Mouse (Mus musculus) C2C12 (cell line): ENCODE data around the gene Lyg1. TPM values are rescaled to one million over a fixed set of nuclear protein-coding genes. Genes with fewer than 3 reads are reported as not detected.
"Not testable (repeated sequence)": the region's sequence is repeated elsewhere in the genome, so short reads cannot be mapped to it uniquely, and the experiment has no call there.

Experiments used
- H3K27me3 ChIP-seq: one replicate; pipeline ENCODE4 v1.6.1; 2011; ENCODE audit not compliant: control insufficient read depth, insufficient read depth, insufficient read length
- H3K36me3 ChIP-seq: one replicate; pipeline ENCODE4 v1.6.1; 2011; ENCODE audit not compliant: control insufficient read depth, insufficient read depth
- H3K4me3 ChIP-seq: one replicate; pipeline ENCODE4 v1.5.1; 2011; ENCODE audit warnings: mild to moderate bottlenecking, control low read depth; ENCODE audit not compliant: poor library complexity, insufficient read depth, severe bottlenecking
- H3K79me2 ChIP-seq: one replicate; pipeline ENCODE4 v1.6.1; 2011; ENCODE audit not compliant: control insufficient read depth, insufficient read depth
- H3K79me3 ChIP-seq: one replicate; pipeline ENCODE4 v1.6.1; 2011; ENCODE audit warnings: low read depth, control low read depth
- H3ac ChIP-seq: one replicate; pipeline ENCODE3; 2011; ENCODE audit warnings: low read depth; ENCODE audit not compliant: control insufficient read depth, insufficient read length
- CEBPB ChIP-seq: IDR thresholded peaks from one replicate; pipeline ENCODE4 v1.6.1; 2011; ENCODE audit warnings: low read depth, mild to moderate bottlenecking, control low read depth, moderate library complexity
- CTCF ChIP-seq: IDR thresholded peaks from one replicate; pipeline ENCODE4 v1.5.1; 2011; ENCODE audit not compliant: control insufficient read depth, insufficient read depth, insufficient read length
- FOSL1 ChIP-seq: IDR thresholded peaks from one replicate; pipeline ENCODE4 v1.8.0; 2011; ENCODE audit warnings: mild to moderate bottlenecking, low read length; ENCODE audit not compliant: poor library complexity, insufficient read depth, severe bottlenecking
- MAX ChIP-seq: IDR thresholded peaks from one replicate; pipeline ENCODE4 v1.6.1; 2011; ENCODE audit warnings: mild to moderate bottlenecking, control low read depth
- MYOD1 ChIP-seq: IDR thresholded peaks from one replicate; pipeline ENCODE4 v1.6.1; 2011; ENCODE audit warnings: low read depth; ENCODE audit not compliant: control insufficient read depth, insufficient read length
- MYOG ChIP-seq: IDR thresholded peaks from one replicate; pipeline ENCODE4 v1.6.1; 2011; ENCODE audit not compliant: control insufficient read depth, insufficient read length; ENCODE audit errors: extremely low read depth
- USF1 ChIP-seq: IDR thresholded peaks from one replicate; pipeline ENCODE4 v1.6.1; 2011; ENCODE audit warnings: low read depth, mild to moderate bottlenecking, control low read depth, moderate library complexity
- polyA plus RNA-seq: library from polyadenylated mRNA; unstranded; fragments of >200 nt; fragmentation: generic; extraction: Trizol; gene quantifications from one replicate; pipeline ENCODE4 v1.2.1, GENCODE M21; 2012; ENCODE audit warnings: missing spikeins

Lyg1 gene
- polyA plus RNA-seq, 1 experiment, result not detected

DNA sequence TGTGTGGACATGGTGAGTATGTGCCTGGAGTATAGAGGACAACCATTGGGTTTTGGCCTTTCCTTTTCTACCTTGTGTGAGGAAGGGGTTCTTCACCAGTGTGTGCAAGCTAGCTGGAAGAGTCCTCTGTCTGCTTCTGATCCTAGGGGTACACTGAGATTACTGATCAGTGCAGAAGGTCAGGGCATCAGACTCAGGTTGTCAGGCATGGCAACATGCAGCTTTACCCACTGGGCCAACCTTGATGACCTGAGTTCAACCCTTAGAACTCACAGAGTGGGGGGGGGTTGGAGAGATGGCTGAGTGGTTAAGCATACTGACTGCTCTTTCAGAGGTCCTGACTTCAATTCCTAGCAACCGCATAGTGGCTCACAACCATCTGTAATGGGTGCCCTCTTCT is 26.8 kb upstream of the Lyg1 start:
- TF ChIP-seq FOSL1 (no peak), CTCF (no peak), MYOD1 (no peak), CEBPB (no peak), USF1 (no peak), MAX (no peak), MYOG (no peak)
- H3K79me2 ChIP-seq, result no peaks in the 10 kb centered on the region
- peaks cover 37% of the 10 kb centered on the region for H3K36me3 ChIP-seq
- no peaks in the 10 kb centered on the region for H3K79me3 ChIP-seq
- H3K4me3 ChIP-seq, result no peak overlapping the region
- no peak overlapping the region for H3ac ChIP-seq
- no peaks in the 10 kb centered on the region for H3K27me3 ChIP-seq

DNA sequence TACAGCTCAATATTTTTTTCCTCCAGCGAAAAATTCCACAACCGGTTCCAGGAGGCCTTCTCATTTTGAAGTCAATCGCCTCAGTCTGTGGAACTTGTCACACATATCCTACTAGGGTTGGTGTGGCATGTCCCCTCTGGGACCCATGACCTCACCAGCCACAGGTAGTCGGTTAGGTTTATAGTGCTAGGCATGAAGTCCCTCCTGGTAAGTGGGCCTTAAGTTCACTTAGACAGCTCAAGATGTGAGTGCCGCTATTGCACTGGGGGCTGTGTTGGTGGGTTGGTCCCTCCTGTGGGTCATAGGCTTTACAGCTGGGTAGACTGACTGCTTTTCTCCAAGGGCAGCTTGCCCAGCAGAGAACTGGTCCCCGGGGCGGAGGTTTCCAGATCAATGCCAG is 19.7 kb upstream of the Lyg1 start:
- no peak for TF ChIP-seq MYOG
- no peak for TF ChIP-seq MYOD1
- no peak for TF ChIP-seq CTCF
- TF ChIP-seq USF1, result no peak
- no peak for TF ChIP-seq CEBPB
- no peak for TF ChIP-seq MAX
- Histone ChIP-seq H3ac (no peak overlapping the region), H3K4me3 (no peak overlapping the region), H3K79me2 (no peaks in the 10 kb centered on the region), H3K27me3 (peaks cover under 1% of the 10 kb centered on the region), H3K36me3 (no peaks in the 10 kb centered on the region), H3K79me3 (no peaks in the 10 kb centered on the region)

DNA sequence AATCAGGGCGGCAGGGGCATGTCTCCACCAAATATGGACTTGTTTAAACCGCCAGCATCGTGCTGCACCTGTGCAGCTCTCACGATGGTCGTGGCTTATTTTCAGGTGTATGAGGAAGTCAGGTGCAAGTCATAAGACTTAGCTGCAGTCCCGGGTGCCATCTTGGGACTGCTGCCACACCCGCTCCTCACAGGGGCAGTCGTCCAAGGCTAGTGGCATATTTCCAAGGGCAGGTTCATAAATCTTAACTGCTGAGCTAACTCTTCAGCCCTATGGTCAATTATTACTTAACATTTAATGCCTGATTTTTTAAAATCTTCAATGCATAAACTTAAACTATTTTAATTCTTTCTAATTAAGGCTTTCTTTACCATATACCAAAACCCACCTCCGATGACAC is 19.1 kb upstream of the Lyg1 start:
- H3K36me3 ChIP-seq, H3ac ChIP-seq, H3K4me3 ChIP-seq, H3K79me3 ChIP-seq, H3K27me3 ChIP-seq, H3K79me2 ChIP-seq: not testable (repeated sequence)

DNA sequence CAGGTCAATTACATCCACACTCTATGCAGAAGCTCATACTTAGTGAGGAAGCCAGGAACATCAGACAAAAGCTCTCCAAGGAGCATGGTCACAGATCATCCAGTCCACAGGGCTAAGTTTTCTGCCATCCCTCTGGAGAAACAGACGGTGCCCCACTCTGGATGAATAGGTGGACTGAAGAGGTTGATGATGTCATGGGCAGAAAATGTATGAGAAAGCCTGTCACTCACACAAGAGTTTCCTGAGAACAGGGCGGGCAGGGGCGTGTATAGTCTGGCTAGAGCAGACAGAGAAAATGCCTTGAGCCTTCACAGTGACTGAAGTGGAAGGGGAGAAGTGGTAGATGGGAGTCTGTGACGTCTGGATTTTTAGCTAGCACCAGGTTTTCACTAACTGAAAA is 14.0 kb upstream of the Lyg1 start:
- Histone ChIP-seq H3K79me3 (no peaks in the 10 kb centered on the region), H3K36me3 (no peaks in the 10 kb centered on the region), H3K4me3 (no peak overlapping the region), H3ac (no peak overlapping the region), H3K27me3 (peaks cover 4% of the 10 kb centered on the region), H3K79me2 (no peaks in the 10 kb centered on the region)
- TF ChIP-seq CTCF (no peak), CEBPB (no peak), MYOG (no peak), USF1 (no peak), FOSL1 (no peak), MYOD1 (no peak), MAX (no peak)

DNA sequence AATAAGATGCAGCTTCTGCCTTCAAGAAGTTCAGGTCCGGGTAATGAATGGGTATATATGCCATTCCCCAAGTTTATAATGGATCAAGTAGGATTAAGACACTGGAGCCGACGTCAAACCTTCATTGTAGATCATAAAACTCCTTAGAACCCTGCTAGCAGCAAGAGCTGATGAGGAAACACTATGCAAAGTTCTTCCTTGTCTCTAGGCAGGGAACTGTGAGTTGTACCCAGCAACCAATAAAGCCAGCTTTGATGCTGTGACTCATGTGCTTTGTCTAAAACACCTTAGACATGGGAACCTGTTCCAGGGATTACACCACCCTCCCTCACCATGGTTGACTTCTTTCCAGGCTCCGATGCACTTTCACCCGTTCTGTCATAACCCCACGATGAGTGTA is 11.2 kb upstream of the Lyg1 start:
- Histone ChIP-seq H3K27me3 (peaks cover 4% of the 10 kb centered on the region), H3K79me2 (no peaks in the 10 kb centered on the region), H3ac (no peak overlapping the region), H3K36me3 (no peaks in the 10 kb centered on the region), H3K79me3 (no peaks in the 10 kb centered on the region), H3K4me3 (no peak overlapping the region)
- TF ChIP-seq CTCF (no peak), USF1 (no peak), MYOG (no peak), FOSL1 (no peak), CEBPB (no peak), MAX (no peak), MYOD1 (no peak)

DNA sequence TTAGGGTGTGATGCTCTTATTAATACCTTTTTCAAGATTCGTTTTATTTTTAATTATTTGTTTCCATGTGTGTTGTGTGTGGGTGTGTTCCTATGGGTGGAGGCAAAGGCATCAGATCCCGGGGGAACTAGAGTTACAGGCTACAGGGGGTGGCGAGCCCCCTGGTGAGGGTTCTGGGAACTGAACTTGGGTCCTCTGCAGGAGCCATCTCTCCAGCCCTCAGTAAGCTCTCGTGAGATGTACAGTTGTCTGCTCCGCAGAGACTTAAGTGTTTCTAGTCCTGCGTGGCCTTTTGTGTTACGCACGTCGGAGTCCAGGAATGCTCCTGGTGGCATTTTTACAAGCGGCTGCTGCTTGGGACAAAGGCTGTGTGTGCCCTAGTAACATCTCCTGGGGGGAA is 8.0 kb upstream of the Lyg1 start:
- H3ac ChIP-seq, result no peak overlapping the region
- H3K36me3 ChIP-seq, result no peaks in the 10 kb centered on the region
- no peaks in the 10 kb centered on the region for H3K27me3 ChIP-seq
- H3K79me2 ChIP-seq, result no peaks in the 10 kb centered on the region
- TF ChIP-seq MAX (no peak), MYOG (no peak), FOSL1 (no peak), CEBPB (no peak), CTCF (no peak), USF1 (no peak), MYOD1 (no peak)
- H3K79me3 ChIP-seq, result no peaks in the 10 kb centered on the region
- H3K4me3 ChIP-seq, result no peak overlapping the region

DNA sequence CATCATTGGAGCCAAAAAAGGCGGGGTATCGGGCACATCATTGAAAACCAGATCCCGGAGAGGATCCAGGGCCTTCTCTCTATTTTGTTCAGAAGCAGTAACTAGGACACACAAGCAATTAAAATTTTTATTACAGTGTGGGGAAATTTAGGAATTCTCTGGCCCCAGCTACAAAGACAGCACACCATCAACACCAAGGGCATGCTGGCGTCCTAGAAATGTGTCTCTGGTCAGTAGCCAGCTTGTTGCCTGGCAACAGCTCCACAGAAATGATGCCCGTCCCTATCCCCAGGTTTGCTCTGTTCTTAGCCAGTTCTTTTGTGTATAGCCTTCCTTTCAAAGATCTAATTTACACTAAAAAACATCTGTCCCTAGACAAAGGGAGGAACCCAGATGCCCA is 1.9 kb upstream of the Lyg1 start:
- TF ChIP-seq MYOD1 (no peak), MYOG (no peak), CEBPB (no peak), MAX (no peak), USF1 (no peak), CTCF (no peak), FOSL1 (no peak)
- no peak overlapping the region for H3K4me3 ChIP-seq
- H3K27me3 ChIP-seq, result peaks cover 5% of the 10 kb centered on the region

More for the DNA sequence above, 1.9 kb upstream of the Lyg1 start:
- Histone ChIP-seq H3ac (no peak overlapping the region), H3K79me2 (no peaks in the 10 kb centered on the region), H3K36me3 (no peaks in the 10 kb centered on the region), H3K79me3 (no peaks in the 10 kb centered on the region)
